Mouse (Mus musculus) liver, embryonic 16.5 days (tissue): Measurements from ENCODE around the gene Blzf1. TPM values are rescaled to one million over a fixed set of nuclear protein-coding genes. Genes with fewer than 3 reads are reported as not detected.

Experiments
- ATAC-seq: fragments of 200-750 bp; cut with Nextera tagmentation; 2 replicates; pipeline ENCODE4 v1.8.0; 2017; ENCODE audit warnings: low read depth, mild to moderate bottlenecking, moderate number of reproducible peaks, moderate library complexity
- H3K27ac ChIP-seq: fragments of 300-500 bp; sonication (generic); 2 replicates; pipeline ENCODE4 v1.5.1; 2014; ENCODE audit warnings: mild to moderate bottlenecking, low read length
- H3K27me3 ChIP-seq: fragments of 300-500 bp; sonication (generic); 2 replicates; pipeline ENCODE4 v1.6.1; 2014; ENCODE audit warnings: low read depth, low read length, mixed read lengths; ENCODE audit not compliant: control insufficient read depth, insufficient read depth
- H3K36me3 ChIP-seq: fragments of 300-500 bp; sonication (generic); 2 replicates; pipeline ENCODE4 v1.6.1; 2014; ENCODE audit warnings: mild to moderate bottlenecking; ENCODE audit not compliant: control insufficient read depth, insufficient read depth
- H3K4me1 ChIP-seq: fragments of 300-500 bp; sonication (generic); 2 replicates; pipeline ENCODE4 v1.6.1; 2014; ENCODE audit warnings: low read depth, low read length, mixed read lengths; ENCODE audit not compliant: control insufficient read depth
- H3K4me2 ChIP-seq: fragments of 300-500 bp; sonication (generic); 2 replicates; pipeline ENCODE4 v1.6.1; 2014; ENCODE audit warnings: low read depth, low read length, mixed read lengths
- H3K4me3 ChIP-seq: fragments of 300-500 bp; sonication (generic); 2 replicates; pipeline ENCODE4 v1.5.1; 2014; ENCODE audit warnings: low read depth, mild to moderate bottlenecking, low read length
- H3K9ac ChIP-seq: fragments of 300-500 bp; sonication (generic); 2 replicates; pipeline ENCODE4 v1.6.1; 2014; ENCODE audit warnings: low read depth, low read length
- H3K9me3 ChIP-seq: fragments of 300-500 bp; sonication (generic); replicated peaks from 2 replicates; pipeline ENCODE4 v1.6.1; 2016; ENCODE audit warnings: low read length; ENCODE audit not compliant: control insufficient read depth
- WGBS: fragments of 180-500 bp; shearing (Covaris S2); extraction: QIAGEN DNeasy Blood & Tissue Kit; methylation state at CpG from one replicate; pipeline ENCODE4 v1.1.7; 2014; ENCODE audit not compliant: insufficient replicate concordance; 5-methylcytosine and 5-hydroxymethylcytosine counted together
- polyA plus RNA-seq: library from polyadenylated mRNA; unstranded; fragments of >200 nt; fragmentation: Nextera tagmentation; extraction: Ambion mirVana; gene quantifications from 2 replicates; pipeline ENCODE4 v1.2.1, GENCODE M21; 2015

The Blzf1 gene
- polyA plus RNA-seq, 1 experiment from 2014 or later: 8.8 TPM

DNA sequence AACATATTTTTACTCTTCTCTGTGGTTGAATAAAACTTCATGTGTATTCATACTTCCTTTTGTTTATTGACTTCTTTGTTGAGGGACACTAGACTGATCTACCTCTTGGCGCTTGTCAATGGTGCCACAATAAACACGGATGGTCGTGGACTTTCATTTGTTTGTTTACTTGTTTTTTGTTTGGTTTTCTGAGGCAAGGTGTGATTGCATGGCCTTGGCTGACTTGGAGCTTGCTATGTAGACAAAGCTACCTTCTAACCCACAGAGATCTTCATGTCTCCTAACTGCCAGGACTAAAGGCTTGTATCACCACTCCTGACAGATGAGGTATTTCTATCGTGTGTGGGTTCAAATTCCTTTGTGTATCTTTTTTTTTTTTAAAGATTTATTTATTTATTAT, 16.9 kb upstream of the Blzf1 start:
- H3K9me3 ChIP-seq: no peaks in the 10 kb centered on the region
- no peaks in the 10 kb centered on the region for H3K36me3 ChIP-seq
- WGBS: 70% methylated on average over 4 of the region's 4 CpGs
- H3K9ac ChIP-seq: no peak overlapping the region
- no peak overlapping the region for H3K27ac ChIP-seq
- H3K4me2 ChIP-seq: no peak overlapping the region
- H3K4me1 ChIP-seq: peaks cover 3% of the 10 kb centered on the region; the same call in 1 of the 2 replicates
- no peaks in the 10 kb centered on the region for H3K27me3 ChIP-seq
- no peak overlapping the region for H3K4me3 ChIP-seq
- no peak for ATAC-seq

DNA sequence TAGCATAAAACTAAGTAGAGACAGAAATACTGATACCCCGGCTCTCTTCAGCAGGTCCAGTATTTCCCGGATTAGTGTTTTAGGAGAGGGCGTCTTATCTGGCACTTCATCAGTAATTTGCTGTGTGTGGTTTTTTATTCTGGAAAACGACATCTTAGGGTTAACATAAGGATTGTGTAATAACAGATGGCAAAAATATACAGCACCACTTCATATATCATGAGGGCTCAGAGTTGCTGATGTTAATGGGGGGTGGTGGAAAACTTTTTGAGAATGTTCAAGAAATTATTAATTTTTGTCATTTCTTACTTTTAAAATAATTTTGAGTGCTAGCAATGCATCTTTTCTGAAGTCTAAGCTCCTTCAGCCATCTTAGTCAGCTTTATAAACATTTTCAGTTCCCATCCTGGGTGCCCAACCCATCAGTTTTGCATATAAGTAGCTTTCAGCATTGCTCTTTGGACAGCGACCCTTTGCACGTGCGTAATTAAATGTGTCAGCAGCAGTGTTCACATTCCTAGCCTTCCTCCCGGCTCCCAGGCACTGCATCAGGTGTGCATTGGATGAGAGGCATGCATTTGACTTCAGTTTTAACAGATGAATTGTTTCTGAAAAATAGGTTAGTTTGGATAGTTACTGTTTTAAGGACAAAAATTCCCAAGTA, 15.8 kb upstream of the Blzf1 start:
- WGBS: 69% methylated on average over 8 of the region's 8 CpGs

DNA sequence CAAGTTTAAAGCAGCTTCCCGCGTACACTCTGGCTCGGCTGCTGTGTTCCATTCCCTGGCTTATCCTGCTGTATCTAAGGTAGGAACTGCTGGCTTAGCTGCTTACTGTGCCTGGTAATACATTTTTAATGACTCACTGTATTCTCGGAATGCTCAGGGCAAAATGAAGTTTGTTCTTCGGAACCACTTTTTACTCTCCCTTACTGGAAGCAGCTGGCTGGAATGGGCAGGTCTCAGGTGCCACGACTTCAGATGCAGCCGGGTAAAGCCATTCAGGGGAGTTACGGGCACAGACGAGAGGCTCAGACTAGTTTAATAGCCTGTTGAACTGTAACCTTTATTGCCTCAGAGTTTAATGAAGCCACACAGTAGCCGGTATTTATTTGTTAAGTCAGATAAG, 14.1 kb upstream of the Blzf1 start:
- no peak for ATAC-seq
- Histone ChIP-seq H3K4me3 (no peak overlapping the region), H3K36me3 (no peaks in the 10 kb centered on the region), H3K27ac (no peak overlapping the region), H3K9me3 (no peaks in the 10 kb centered on the region), H3K27me3 (no peaks in the 10 kb centered on the region), H3K4me2 (no peak overlapping the region), H3K9ac (no peak overlapping the region), H3K4me1 (peaks cover 3% of the 10 kb centered on the region; the same call in 1 of the 2 replicates)
- WGBS: 71% methylated on average over 10 of the region's 10 CpGs

More for the DNA sequence above, 15.8 kb upstream of the Blzf1 start:
- peaks cover 3% of the 10 kb centered on the region; the same call in 1 of the 2 replicates for H3K4me1 ChIP-seq
- H3K9me3 ChIP-seq: no peaks in the 10 kb centered on the region
- no peaks in the 10 kb centered on the region for H3K36me3 ChIP-seq
- H3K27ac ChIP-seq: no peak overlapping the region
- ATAC-seq: no peak
- H3K4me2 ChIP-seq: no peak overlapping the region
- H3K4me3 ChIP-seq: no peak overlapping the region
- no peaks in the 10 kb centered on the region for H3K27me3 ChIP-seq
- no peak overlapping the region for H3K9ac ChIP-seq

DNA sequence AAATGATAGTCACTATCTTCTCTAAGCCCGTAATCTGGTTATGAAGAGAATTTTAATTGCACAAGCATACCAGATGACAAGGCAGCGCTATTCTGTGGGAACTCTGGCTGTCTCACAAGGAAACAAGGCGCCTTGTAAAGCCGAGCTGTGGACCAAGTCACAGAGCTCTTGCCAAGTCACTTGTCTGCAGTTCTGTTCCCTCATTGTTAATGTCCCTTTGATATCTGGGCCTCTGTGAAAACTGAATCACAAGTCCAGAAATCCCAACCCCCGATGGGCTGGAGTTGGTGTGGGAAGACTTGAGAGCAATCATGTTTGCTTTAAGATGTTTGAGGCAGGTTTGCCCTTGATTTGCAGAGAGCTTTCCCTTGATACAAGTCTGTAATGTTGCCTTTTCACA, 13.4 kb upstream of the Blzf1 start:
- ATAC-seq: no peak
- 71% methylated on average over 5 of the region's 5 CpGs for WGBS

DNA sequence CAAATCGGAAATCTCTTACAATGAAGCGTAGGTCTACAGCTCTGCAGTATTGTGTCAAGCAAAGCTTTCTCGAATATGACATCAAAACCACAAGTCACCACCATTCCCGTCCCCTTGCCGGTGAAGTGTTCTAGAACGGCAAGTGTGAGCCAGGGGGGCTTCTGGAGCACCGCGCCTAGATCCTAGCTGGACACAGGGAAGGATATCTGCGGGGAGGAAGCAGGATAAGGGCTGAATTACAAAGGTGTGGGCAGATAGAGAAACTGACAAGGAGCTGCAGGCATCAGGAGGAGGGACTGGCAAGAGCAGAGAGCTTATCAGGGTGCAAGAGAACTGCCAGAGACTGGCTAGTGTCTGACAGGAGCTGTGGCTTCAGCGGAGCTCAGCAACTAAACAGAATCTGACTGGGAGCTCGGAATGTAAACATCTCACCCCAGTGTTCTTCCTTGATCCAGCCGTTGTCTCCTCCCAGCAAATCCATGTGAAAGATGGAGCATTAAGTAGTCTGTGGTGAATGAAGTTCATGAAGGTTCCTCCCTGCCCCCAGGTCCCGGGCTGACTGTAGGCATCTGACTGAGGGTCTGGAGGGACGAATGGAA, 12.4 kb upstream of the Blzf1 start:
- H3K36me3 ChIP-seq: no peaks in the 10 kb centered on the region
- peaks cover 3% of the 10 kb centered on the region; the same call in 1 of the 2 replicates for H3K4me1 ChIP-seq
- H3K27ac ChIP-seq: no peak overlapping the region
- H3K4me3 ChIP-seq: no peak overlapping the region
- H3K9me3 ChIP-seq: no peaks in the 10 kb centered on the region
- H3K9ac ChIP-seq: no peak overlapping the region; the same call in 1 of the 2 replicates
- ATAC-seq: peak; percentile 47
- no peak overlapping the region for H3K4me2 ChIP-seq
- H3K27me3 ChIP-seq: no peaks in the 10 kb centered on the region
- 35% methylated on average over 14 of the region's 14 CpGs for WGBS

More for the DNA sequence above, 13.4 kb upstream of the Blzf1 start:
- H3K9me3 ChIP-seq: no peaks in the 10 kb centered on the region
- H3K36me3 ChIP-seq: no peaks in the 10 kb centered on the region
- H3K4me1 ChIP-seq: peaks cover 3% of the 10 kb centered on the region; the same call in 1 of the 2 replicates
- H3K27ac ChIP-seq: no peak overlapping the region
- H3K27me3 ChIP-seq: no peaks in the 10 kb centered on the region
- no peak overlapping the region for H3K4me2 ChIP-seq
- no peak overlapping the region for H3K4me3 ChIP-seq
- no peak overlapping the region for H3K9ac ChIP-seq

DNA sequence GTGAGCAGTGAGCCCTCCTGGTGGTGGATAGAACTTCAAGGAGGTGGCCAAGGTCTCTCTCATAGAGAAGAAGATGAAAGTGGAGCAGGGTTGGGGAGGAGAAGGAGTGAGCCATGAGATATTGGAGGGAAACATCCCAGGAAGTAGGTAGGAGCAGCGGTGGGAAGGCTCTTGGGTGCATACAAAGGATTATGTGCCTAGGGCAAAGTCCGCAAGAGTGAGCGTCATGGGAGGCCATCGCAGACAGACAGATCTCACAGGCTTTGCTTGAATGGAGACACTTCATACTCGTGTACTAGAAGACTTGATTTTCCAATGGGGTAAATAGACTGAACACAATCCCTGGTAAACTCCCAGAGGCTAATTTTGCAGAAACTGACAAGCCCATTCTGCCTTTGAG, 11.2 kb upstream of the Blzf1 start:
- no peak overlapping the region for H3K27ac ChIP-seq
- H3K4me2 ChIP-seq: no peak overlapping the region
- H3K9ac ChIP-seq: no peak overlapping the region
- 71% methylated on average over 5 of the region's 5 CpGs for WGBS
- no peak for ATAC-seq
- H3K9me3 ChIP-seq: no peaks in the 10 kb centered on the region
- no peaks in the 10 kb centered on the region for H3K36me3 ChIP-seq
- peaks cover 3% of the 10 kb centered on the region; the same call in 1 of the 2 replicates for H3K4me1 ChIP-seq
- H3K4me3 ChIP-seq: no peak overlapping the region
- no peaks in the 10 kb centered on the region for H3K27me3 ChIP-seq

DNA sequence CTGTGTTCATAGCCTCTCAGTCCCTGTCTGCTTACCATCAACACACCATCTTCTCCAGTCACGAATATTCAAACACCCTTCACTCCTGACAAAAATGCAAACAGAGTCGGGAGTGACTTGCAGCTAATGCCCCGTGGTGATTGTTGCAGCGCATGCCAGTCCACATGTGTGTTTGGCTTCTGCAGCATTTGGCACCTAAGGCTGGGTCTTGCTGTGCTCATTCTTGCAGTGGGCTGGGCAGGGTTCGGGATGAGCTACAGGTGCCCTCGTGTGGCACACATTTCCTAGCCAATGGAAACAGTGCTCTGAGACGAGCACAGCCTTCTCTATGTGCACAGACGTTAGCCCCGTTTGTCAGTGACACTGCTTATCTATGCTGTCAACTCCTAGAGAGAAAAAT, 10.0 kb upstream of the Blzf1 start:
- Histone ChIP-seq H3K4me2 (no peak overlapping the region), H3K27ac (no peak overlapping the region), H3K4me1 (peaks cover 3% of the 10 kb centered on the region; the same call in 1 of the 2 replicates), H3K9ac (no peak overlapping the region), H3K36me3 (no peaks in the 10 kb centered on the region), H3K9me3 (no peaks in the 10 kb centered on the region), H3K4me3 (no peak overlapping the region), H3K27me3 (no peaks in the 10 kb centered on the region)
- ATAC-seq: no peak; the same call in 1 of the 2 replicates
- WGBS: 65% methylated on average over 9 of the region's 9 CpGs

DNA sequence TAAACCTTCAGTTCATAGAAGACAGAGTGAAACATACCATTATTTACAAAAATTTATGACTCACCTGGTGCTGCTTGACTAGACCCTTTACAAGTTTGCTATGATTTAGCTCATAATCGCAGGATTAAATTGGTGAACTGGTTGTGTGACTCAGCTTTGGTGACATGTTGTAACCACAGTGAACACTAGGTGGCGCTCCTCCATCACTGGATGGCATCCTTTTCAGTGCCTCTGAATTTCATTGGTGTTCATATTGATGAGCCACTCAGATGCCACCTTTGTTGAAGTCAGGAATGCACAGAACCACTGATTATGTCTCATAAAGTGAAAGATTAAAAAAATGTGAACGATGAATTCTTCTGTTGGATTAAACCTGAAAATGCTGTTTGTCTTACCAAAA, 9.4 kb upstream of the Blzf1 start:
- Histone ChIP-seq H3K4me1 (peaks cover 3% of the 10 kb centered on the region; the same call in 1 of the 2 replicates), H3K9me3 (no peaks in the 10 kb centered on the region), H3K36me3 (no peaks in the 10 kb centered on the region), H3K27ac (no peak overlapping the region), H3K4me3 (no peak overlapping the region), H3K4me2 (no peak overlapping the region), H3K27me3 (no peaks in the 10 kb centered on the region), H3K9ac (no peak overlapping the region)
- 27% methylated on average over 3 of the region's 3 CpGs for WGBS
- ATAC-seq: no peak

DNA sequence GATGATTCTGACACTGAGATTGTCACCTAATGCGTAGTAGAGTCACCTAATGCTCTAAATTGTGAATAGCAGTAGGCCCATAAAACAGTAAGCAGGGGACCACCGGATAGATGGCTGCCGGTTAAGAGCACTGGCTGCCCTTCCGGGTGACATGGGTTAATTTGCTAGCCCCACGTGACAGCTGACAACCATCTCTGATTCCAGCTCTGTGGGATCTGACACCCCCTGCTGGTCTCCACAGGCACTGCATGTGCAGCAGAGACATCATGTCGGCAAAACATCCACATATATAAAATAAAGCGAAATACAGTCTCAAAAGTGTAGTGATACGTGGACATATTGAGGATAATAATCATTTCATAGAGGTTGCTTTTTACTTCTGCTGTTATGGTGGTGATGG, 8.0 kb upstream of the Blzf1 start:
- Histone ChIP-seq H3K9me3 (no peaks in the 10 kb centered on the region), H3K27me3 (no peaks in the 10 kb centered on the region), H3K27ac (no peak overlapping the region), H3K36me3 (no peaks in the 10 kb centered on the region), H3K4me3 (no peak overlapping the region), H3K9ac (no peak overlapping the region), H3K4me2 (no peak overlapping the region), H3K4me1 (peaks cover 3% of the 10 kb centered on the region; the same call in 1 of the 2 replicates)
- ATAC-seq: no peak
- WGBS: 71% methylated on average over 8 of the region's 8 CpGs
